Mouse (Mus musculus): ENCODE measurements at regions not wholly inside any gene's neighbourhood (a gene's known extent, or its start where the extent isn't known, plus 50 kb on each side); places are given as distances from the start of the nearest gene placed in this dataset.

DNA sequence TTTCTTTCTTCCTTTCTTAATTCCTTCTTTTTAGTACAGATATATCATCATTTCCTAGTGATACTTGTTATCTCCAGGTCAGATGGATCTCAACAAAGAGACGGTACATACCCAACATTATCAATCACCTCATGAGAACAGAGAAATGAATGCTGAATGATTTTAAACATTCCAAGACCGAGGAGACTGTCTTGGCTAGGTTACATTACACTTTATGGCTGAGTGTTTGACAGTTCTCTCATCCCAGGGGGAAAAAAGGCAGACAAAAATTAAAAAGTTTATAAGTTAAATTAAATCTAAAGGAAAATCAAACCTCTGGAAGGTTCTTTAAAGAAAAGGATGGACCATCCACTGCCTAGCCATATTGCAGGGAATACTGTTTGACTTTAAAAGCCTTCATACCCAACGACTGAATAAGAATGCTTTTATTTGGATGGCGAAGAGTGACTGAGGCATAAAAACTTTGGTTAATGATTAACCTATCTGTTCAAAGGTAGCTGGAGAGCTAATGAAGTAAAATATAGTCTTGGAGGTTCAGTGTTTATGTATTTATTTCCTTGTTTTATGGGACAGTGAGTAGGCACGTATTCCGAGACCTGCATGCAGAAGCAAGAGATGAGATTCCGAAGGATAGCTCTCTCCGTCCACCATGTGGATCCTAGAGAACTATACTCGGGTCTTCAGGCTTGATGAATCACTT, 88.4 kb upstream of the Cblb start:
- TF ChIP-seq CTCF (IDR thresholded peaks at IDR 0.05), result no peak
- WGBS, result 92% methylated on average over 9 of the region's 9 CpGs
- no peak overlapping the region for H3K4me2 ChIP-seq (ENCODE audit: low read depth, low read length, poor library complexity, severe bottlenecking)
- ATAC-seq (ENCODE audit: low FRiP score) (no peak), DNase-seq (ENCODE audit: low spot score) (no peak)
- no peak overlapping the region for H3K9ac ChIP-seq (replicated peaks; ENCODE audit: low read length, poor library complexity, severe bottlenecking)
- no peaks in the 10 kb centered on the region for H3K27me3 ChIP-seq (ENCODE audit: insufficient read depth, low read length)
- no peak overlapping the region for H3K27ac ChIP-seq (ENCODE audit: low read depth, low read length)
- H3K36me3 ChIP-seq (ENCODE audit: insufficient read depth, low read length), result no peaks in the 10 kb centered on the region
- H3K4me3 ChIP-seq (ENCODE audit: low read depth, low read length), result no peak overlapping the region
- no peaks in the 10 kb centered on the region for H3K9me3 ChIP-seq (ENCODE audit: low read length)
- H3K4me1 ChIP-seq (ENCODE audit: insufficient read depth, low read length), result no peaks in the 10 kb centered on the region

DNA sequence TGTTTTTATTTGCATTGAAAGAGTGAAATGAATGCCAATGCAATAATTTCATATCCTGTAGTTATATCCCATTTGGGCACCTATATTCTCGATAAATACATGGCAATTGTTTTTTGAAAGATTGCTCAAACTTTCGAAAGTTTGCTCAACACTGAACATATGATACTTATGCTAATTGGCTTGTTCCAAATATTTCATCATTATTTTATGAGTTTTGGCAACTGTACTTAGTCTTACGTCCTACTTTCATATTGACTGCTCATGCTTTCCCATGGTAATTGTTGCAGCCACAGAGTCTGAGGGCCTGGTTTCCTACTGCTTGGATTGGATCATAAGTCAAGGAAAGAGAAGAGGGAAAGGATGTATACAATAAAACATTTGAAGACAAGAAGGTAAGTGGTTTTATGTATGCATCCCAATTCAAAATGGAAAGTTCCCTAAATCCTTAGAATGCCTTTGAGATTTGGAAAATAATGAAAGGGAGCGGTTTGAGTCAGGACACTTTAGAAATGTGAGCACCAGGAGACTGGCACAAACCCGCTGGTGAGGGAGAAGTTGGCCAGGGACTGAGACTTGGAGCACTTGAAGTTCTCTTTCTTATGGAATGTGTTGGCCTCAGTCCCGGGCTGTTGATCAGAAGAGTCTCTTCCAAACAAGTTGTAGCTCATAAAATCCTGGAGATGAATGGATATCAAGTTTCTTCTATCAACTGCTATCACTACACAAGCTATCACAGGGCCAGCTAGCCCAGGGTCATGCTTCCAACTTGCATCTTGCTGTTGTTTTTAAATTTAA, 63.8 kb upstream of the Cblb start:
- H3K4me2 ChIP-seq (ENCODE audit: low read depth, low read length, poor library complexity, severe bottlenecking), result no peak overlapping the region
- no peak for TF ChIP-seq CTCF (IDR thresholded peaks at IDR 0.05)
- no peak overlapping the region for H3K27ac ChIP-seq (ENCODE audit: low read depth, low read length)
- H3K4me1 ChIP-seq (ENCODE audit: insufficient read depth, low read length), result no peaks in the 10 kb centered on the region
- ATAC-seq (ENCODE audit: low FRiP score) (no peak), DNase-seq (ENCODE audit: low spot score) (no peak)
- H3K27me3 ChIP-seq (ENCODE audit: insufficient read depth, low read length), result no peaks in the 10 kb centered on the region
- WGBS, result 89% methylated on average over 6 of the region's 6 CpGs
- no peak overlapping the region for H3K4me3 ChIP-seq (ENCODE audit: low read depth, low read length)
- no peaks in the 10 kb centered on the region for H3K9me3 ChIP-seq (ENCODE audit: low read length)
- H3K36me3 ChIP-seq (ENCODE audit: insufficient read depth, low read length), result no peaks in the 10 kb centered on the region
- H3K9ac ChIP-seq (replicated peaks; ENCODE audit: low read length, poor library complexity, severe bottlenecking), result no peak overlapping the region

Data from midbrain, postnatal 0 days (tissue).